Mouse (Mus musculus) layer of hippocampus, adult 11-12 months (tissue): ENCODE results near the gene Tsr3.
A peak's percentile ranks its signal among the peaks of the same experiment; 100 is the strongest.
"Not testable (repeated sequence)": the region's sequence is repeated elsewhere in the genome, so short reads cannot be mapped to it uniquely, and the experiment has no call there.

ENCODE experiments used
- DNase-seq: peaks from one replicate; pipeline ENCODE4 v3.0.0; 2022; ENCODE audit warnings: low spot score

Tsr3 gene

GRCm38 (mm10) chr17:25239695-25240636 lies at the start of gene Tsr3, which contains the start of gene Gnptg:
Tsr3 (plus strand) TSS chr17:25240170.
Gnptg (minus strand) TSS chr17:25240124.
- DNase-seq: peak; percentile 85

- DNase-seq: no peak
Measured at GRCm38 (mm10) chr17:25202401-25202800, 37.6 kb upstream of the Tsr3 start.

GRCm38 (mm10) chr17:25210006-25210405 lies 30.0 kb upstream of the Tsr3 start:
- DNase-seq: peak; percentile 51

GRCm38 (mm10) chr17:25210680-25211466 lies 29.1 kb upstream of the Tsr3 start:
- no peak for DNase-seq

- no peak for DNase-seq
Measured at GRCm38 (mm10) chr17:25211705-25212104, 28.3 kb upstream of the Tsr3 start.

GRCm38 (mm10) chr17:25215431-25215830 lies 24.5 kb upstream of the Tsr3 start:
- no peak for DNase-seq

GRCm38 (mm10) chr17:25218967-25219366 lies 21.0 kb upstream of the Tsr3 start:
- DNase-seq: no peak

- no peak for DNase-seq
Measured at GRCm38 (mm10) chr17:25219492-25220295, 20.3 kb upstream of the Tsr3 start.

- no peak for DNase-seq
Measured at GRCm38 (mm10) chr17:25220746-25221145, 19.2 kb upstream of the Tsr3 start.

GRCm38 (mm10) chr17:25221821-25222503 lies 18.0 kb upstream of the Tsr3 start:
- peak; percentile 53 for DNase-seq

- not testable (repeated sequence) for DNase-seq
Measured at GRCm38 (mm10) chr17:25222504-25222940, 17.4 kb upstream of the Tsr3 start.

GRCm38 (mm10) chr17:25222951-25223601 lies 16.9 kb upstream of the Tsr3 start:
- no peak for DNase-seq

GRCm38 (mm10) chr17:25224586-25225222 lies 15.3 kb upstream of the Tsr3 start:
- DNase-seq: no peak

GRCm38 (mm10) chr17:25225659-25226058 lies 14.3 kb upstream of the Tsr3 start:
- no peak for DNase-seq

- DNase-seq: no peak
Measured at GRCm38 (mm10) chr17:25227991-25228390, 12.0 kb upstream of the Tsr3 start.

- DNase-seq: not testable (repeated sequence)
Measured at GRCm38 (mm10) chr17:25230014-25230655, 9.8 kb upstream of the Tsr3 start.

GRCm38 (mm10) chr17:25230700-25231099 lies 9.3 kb upstream of the Tsr3 start:
- DNase-seq: no peak

GRCm38 (mm10) chr17:25231621-25232020 lies 8.3 kb upstream of the Tsr3 start:
- not testable (repeated sequence) for DNase-seq

- DNase-seq: no peak
Measured at GRCm38 (mm10) chr17:25235635-25236034, 4.3 kb upstream of the Tsr3 start.
